Mouse (Mus musculus): Measurements from ENCODE around the gene Chpf2. TPM values are rescaled to one million over a fixed set of nuclear protein-coding genes. Genes with fewer than 3 reads are reported as not detected.

Gene Chpf2
- polyA plus RNA-seq, 1 experiment from 2014 or later = 18.5 TPM

- DNase-seq (ENCODE audit: low spot score) = no peak
Measured at GRCm38 (mm10) chr5:24604080-24604655, 17.6 kb downstream of the Chpf2 start.

- no peak for DNase-seq (ENCODE audit: low spot score)
Measured at GRCm38 (mm10) chr5:24604656-24605100, 18.1 kb downstream of the Chpf2 start.

GRCm38 (mm10) chr5:24605321-24605979 is 18.9 kb downstream of the Chpf2 start:
- DNase-seq (ENCODE audit: low spot score) = no peak

- no peak for DNase-seq (ENCODE audit: low spot score)
Measured at GRCm38 (mm10) chr5:24605980-24606665, 19.6 kb downstream of the Chpf2 start.

GRCm38 (mm10) chr5:24609388-24609787 is 22.8 kb downstream of the Chpf2 start:
- no peak for DNase-seq (ENCODE audit: low spot score)

GRCm38 (mm10) chr5:24611366-24612301 is 25.1 kb downstream of the Chpf2 start:
- no peak for DNase-seq (ENCODE audit: low spot score)

- DNase-seq (ENCODE audit: low spot score) = no peak
Measured at GRCm38 (mm10) chr5:24612302-24612649, 25.7 kb downstream of the Chpf2 start.

GRCm38 (mm10) chr5:24615097-24615496 is 28.6 kb downstream of the Chpf2 start:
- DNase-seq (ENCODE audit: low spot score) = no peak

GRCm38 (mm10) chr5:24618921-24619320 is 32.4 kb downstream of the Chpf2 start:
- DNase-seq (ENCODE audit: low spot score) = no peak

- DNase-seq (ENCODE audit: low spot score) = no peak
Measured at GRCm38 (mm10) chr5:24620116-24620515, 33.6 kb downstream of the Chpf2 start.

GRCm38 (mm10) chr5:24620626-24621025 is 34.1 kb downstream of the Chpf2 start:
- no peak for DNase-seq (ENCODE audit: low spot score)

GRCm38 (mm10) chr5:24622386-24623040 is 36.0 kb downstream of the Chpf2 start:
- DNase-seq (ENCODE audit: low spot score) = no peak

GRCm38 (mm10) chr5:24623041-24623985 is 36.8 kb downstream of the Chpf2 start:
- no peak for DNase-seq (ENCODE audit: low spot score)

- no peak for DNase-seq (ENCODE audit: low spot score)
Measured at GRCm38 (mm10) chr5:24623986-24624821, 37.7 kb downstream of the Chpf2 start, which contains the start of gene Smarcd3. Gene Smarcd3 (minus strand): TSS chr5:24624411.

GRCm38 (mm10) chr5:24624822-24625120 is 38.2 kb downstream of the Chpf2 start:
- no peak for DNase-seq (ENCODE audit: low spot score)

- no peak for DNase-seq (ENCODE audit: low spot score)
Measured at GRCm38 (mm10) chr5:24629712-24630111, 43.2 kb downstream of the Chpf2 start.

- no peak for DNase-seq (ENCODE audit: low spot score)
Measured at GRCm38 (mm10) chr5:24635093-24635492, 48.6 kb downstream of the Chpf2 start.

GRCm38 (mm10) chr5:24635526-24636141 is 49.1 kb downstream of the Chpf2 start:
- DNase-seq (ENCODE audit: low spot score) = no peak

- DNase-seq (ENCODE audit: low spot score) = no peak
Measured at GRCm38 (mm10) chr5:24636987-24637386, 50.4 kb downstream of the Chpf2 start.

All from thymus, postnatal 0 days (tissue).